Mouse (Mus musculus) neural tube, embryonic 11.5 days (tissue): ENCODE results near the gene Elk3. TPM values are rescaled to one million over a fixed set of nuclear protein-coding genes. Genes with fewer than 3 reads are reported as not detected.

Experiments
- ATAC-seq: fragments of 200-750 bp; cut with Nextera tagmentation; 2 replicates; pipeline ENCODE4 v1.8.0; 2017; ENCODE audit warnings: moderate number of reproducible peaks, mild to moderate bottlenecking, moderate TSS enrichment, moderate library complexity; ENCODE audit not compliant: insufficient read depth, low FRiP score, low TSS enrichment
- DNase-seq: peaks from one replicate; pipeline ENCODE4 v3.0.0-alpha.2; 2015; ENCODE audit warnings: low spot score
- H3K27ac ChIP-seq: fragments of 300-500 bp; sonication (generic); 2 replicates; pipeline ENCODE4 v1.5.1; 2014; ENCODE audit warnings: low read depth, mild to moderate bottlenecking, low read length
- H3K27me3 ChIP-seq: fragments of 300-500 bp; sonication (generic); 2 replicates; pipeline ENCODE4 v1.6.1; 2014; ENCODE audit warnings: mild to moderate bottlenecking, low read length, mixed read lengths; ENCODE audit not compliant: control insufficient read depth, insufficient read depth
- H3K36me3 ChIP-seq: fragments of 300-500 bp; sonication (generic); 2 replicates; pipeline ENCODE4 v1.6.1; 2014; ENCODE audit warnings: mild to moderate bottlenecking, low read length, moderate library complexity, mixed read lengths; ENCODE audit not compliant: control insufficient read depth, insufficient read depth
- H3K4me1 ChIP-seq: fragments of 300-500 bp; sonication (generic); 2 replicates; pipeline ENCODE4 v1.6.1; 2014; ENCODE audit warnings: low read length, mixed read lengths; ENCODE audit not compliant: control insufficient read depth, insufficient read depth
- H3K4me2 ChIP-seq: fragments of 300-500 bp; sonication (generic); 2 replicates; pipeline ENCODE4 v1.6.1; 2014; ENCODE audit warnings: low read depth, mild to moderate bottlenecking, moderate library complexity
- H3K4me3 ChIP-seq: fragments of 300-500 bp; sonication (generic); 2 replicates; pipeline ENCODE4 v1.5.1; 2014; ENCODE audit warnings: low read depth, low read length
- H3K9ac ChIP-seq: fragments of 300-500 bp; sonication (generic); 2 replicates; pipeline ENCODE4 v1.6.1; 2014; ENCODE audit warnings: mild to moderate bottlenecking, low read length
- H3K9me3 ChIP-seq: fragments of 300-500 bp; sonication (generic); 2 replicates; pipeline ENCODE4 v1.6.1; 2016; ENCODE audit warnings: low read length; ENCODE audit not compliant: control insufficient read depth
- WGBS: fragments of 180-500 bp; shearing (Covaris S2); extraction: QIAGEN DNeasy Blood & Tissue Kit; methylation state at CpG from one replicate; pipeline ENCODE4 v1.1.7; 2014; 5-methylcytosine and 5-hydroxymethylcytosine counted together
- polyA plus RNA-seq: library from polyadenylated mRNA; unstranded; fragments of >200 nt; fragmentation: Nextera tagmentation; extraction: Ambion mirVana; gene quantifications from 2 replicates; pipeline ENCODE4 v1.2.1, GENCODE M21; 2014

Gene Elk3
- polyA plus RNA-seq, 1 experiment from 2014 or later, result 21.9 TPM

GRCm38 (mm10) chr10:93294547-93295219 lies 16.3 kb downstream of the Elk3 start:
- no peak overlapping the region for H3K9ac ChIP-seq
- no peak overlapping the region for H3K4me3 ChIP-seq
- no peak overlapping the region for H3K4me2 ChIP-seq
- no peaks in the 10 kb centered on the region for H3K9me3 ChIP-seq
- ATAC-seq (no peak), DNase-seq (no peak)
- H3K36me3 ChIP-seq, result no peaks in the 10 kb centered on the region
- H3K27ac ChIP-seq, result no peak overlapping the region
- H3K4me1 ChIP-seq, result no peaks in the 10 kb centered on the region; the same call in 1 of the 2 replicates
- WGBS, result 53% methylated on average over 20 of the region's 20 CpGs
- no peaks in the 10 kb centered on the region for H3K27me3 ChIP-seq

DNA sequence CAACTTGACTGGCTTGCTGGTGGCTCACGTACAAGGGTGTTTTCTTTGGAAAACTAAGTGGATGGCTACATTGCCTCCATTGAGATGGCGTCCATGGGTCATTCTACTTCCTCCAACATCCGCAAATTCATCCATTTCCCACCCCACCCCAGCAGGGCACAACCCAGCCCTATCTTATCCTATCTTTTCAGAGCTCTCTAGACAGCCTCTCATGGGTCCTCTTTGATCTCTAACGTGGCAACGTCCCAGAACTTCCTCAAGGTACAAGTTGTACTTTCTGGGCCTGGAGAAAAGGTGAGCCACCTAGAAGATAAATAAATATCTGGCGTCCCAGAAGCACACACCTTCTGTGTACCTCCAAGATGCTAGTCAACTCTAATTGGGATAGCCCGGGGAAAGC lies 17.3 kb downstream of the Elk3 start:
- Histone ChIP-seq H3K4me1 (no peaks in the 10 kb centered on the region; the same call in 1 of the 2 replicates), H3K9ac (no peak overlapping the region), H3K4me2 (no peak overlapping the region), H3K9me3 (no peaks in the 10 kb centered on the region), H3K36me3 (no peaks in the 10 kb centered on the region), H3K4me3 (no peak overlapping the region), H3K27ac (no peak overlapping the region), H3K27me3 (no peaks in the 10 kb centered on the region)
- WGBS, result 81% methylated on average over 7 of the region's 7 CpGs
- ATAC-seq (no peak), DNase-seq (no peak)

DNA sequence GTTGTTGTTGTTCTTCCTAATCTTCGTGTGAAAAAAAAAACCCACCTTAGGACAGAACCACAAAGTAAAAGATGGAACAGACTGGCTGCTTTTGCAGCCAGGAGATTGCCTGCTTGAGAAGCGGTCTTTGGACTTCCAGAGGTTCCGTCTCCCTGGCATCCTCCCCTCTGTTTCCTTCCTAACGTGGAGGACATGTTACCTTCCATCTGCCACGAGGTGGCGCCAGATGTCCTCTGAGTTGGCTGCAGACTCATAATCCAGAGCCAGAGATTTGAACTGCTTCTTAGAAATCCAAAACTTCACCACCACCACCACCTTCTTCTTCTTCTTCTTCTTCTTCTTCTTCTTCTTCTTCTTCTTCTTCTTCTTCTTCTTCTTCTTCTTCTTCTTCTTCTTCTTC lies 19.1 kb downstream of the Elk3 start:
- H3K36me3 ChIP-seq, result no peaks in the 10 kb centered on the region
- H3K4me2 ChIP-seq, result no peak overlapping the region
- no peak overlapping the region for H3K9ac ChIP-seq
- ATAC-seq (peak; percentile 61), DNase-seq (peak; percentile 82)
- H3K27ac ChIP-seq, result no peak overlapping the region
- no peaks in the 10 kb centered on the region for H3K9me3 ChIP-seq
- no peaks in the 10 kb centered on the region; the same call in 1 of the 2 replicates for H3K4me1 ChIP-seq
- H3K4me3 ChIP-seq, result no peak overlapping the region
- WGBS, result 7% methylated on average over 6 of the region's 6 CpGs
- H3K27me3 ChIP-seq, result no peaks in the 10 kb centered on the region

DNA sequence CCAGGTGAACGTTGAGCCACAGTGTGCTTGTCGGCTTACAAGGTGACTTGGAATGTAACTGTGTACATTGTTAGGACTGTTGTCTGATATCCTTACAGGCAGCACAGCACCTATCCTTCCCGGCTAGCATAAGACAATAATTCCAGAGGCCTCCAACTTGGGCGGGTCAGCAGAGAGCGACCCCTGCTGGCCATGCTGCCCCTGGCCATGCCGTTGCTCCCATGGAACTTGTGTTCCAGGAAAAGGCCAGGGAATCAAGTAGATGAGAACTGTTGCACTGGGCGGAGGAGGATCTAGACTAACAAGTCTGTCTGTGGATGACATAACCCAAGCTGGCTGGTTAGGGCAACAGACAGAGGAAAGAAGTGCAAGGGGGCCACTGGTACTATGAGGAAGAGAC lies 19.6 kb downstream of the Elk3 start:
- H3K9me3 ChIP-seq, result no peaks in the 10 kb centered on the region
- no peaks in the 10 kb centered on the region for H3K27me3 ChIP-seq
- H3K9ac ChIP-seq, result no peak overlapping the region
- no peaks in the 10 kb centered on the region; the same call in 1 of the 2 replicates for H3K4me1 ChIP-seq
- H3K27ac ChIP-seq, result no peak overlapping the region
- 34% methylated on average over 7 of the region's 7 CpGs for WGBS
- no peaks in the 10 kb centered on the region for H3K36me3 ChIP-seq
- peak; percentile 73 for DNase-seq
- ATAC-seq, result peak; percentile 53; the same call in 1 of the 2 replicates
- no peak overlapping the region for H3K4me3 ChIP-seq
- H3K4me2 ChIP-seq, result no peak overlapping the region

GRCm38 (mm10) chr10:93289404-93289803 lies 21.5 kb downstream of the Elk3 start:
- WGBS, result 47% methylated on average over 6 of the region's 6 CpGs
- DNase-seq (no peak), ATAC-seq (no peak)
- Histone ChIP-seq H3K9ac (no peak overlapping the region), H3K4me1 (no peaks in the 10 kb centered on the region; the same call in 1 of the 2 replicates), H3K27ac (no peak overlapping the region), H3K4me3 (no peak overlapping the region), H3K9me3 (no peaks in the 10 kb centered on the region), H3K4me2 (no peak overlapping the region), H3K27me3 (no peaks in the 10 kb centered on the region), H3K36me3 (peaks cover under 1% of the 10 kb centered on the region; the same call in 1 of the 2 replicates)

- ATAC-seq (no peak), DNase-seq (no peak)
- Histone ChIP-seq H3K27ac (no peak overlapping the region), H3K4me3 (no peak overlapping the region), H3K9me3 (no peaks in the 10 kb centered on the region), H3K9ac (no peak overlapping the region), H3K4me1 (no peaks in the 10 kb centered on the region; the same call in 1 of the 2 replicates), H3K27me3 (no peaks in the 10 kb centered on the region), H3K36me3 (peaks cover 5% of the 10 kb centered on the region), H3K4me2 (no peak overlapping the region)
- 91% methylated on average over 4 of the region's 4 CpGs for WGBS
Observed at GRCm38 (mm10) chr10:93288336-93288735, 22.6 kb downstream of the Elk3 start.

GRCm38 (mm10) chr10:93287551-93288145 lies 23.3 kb downstream of the Elk3 start:
- DNase-seq, result no peak

DNA sequence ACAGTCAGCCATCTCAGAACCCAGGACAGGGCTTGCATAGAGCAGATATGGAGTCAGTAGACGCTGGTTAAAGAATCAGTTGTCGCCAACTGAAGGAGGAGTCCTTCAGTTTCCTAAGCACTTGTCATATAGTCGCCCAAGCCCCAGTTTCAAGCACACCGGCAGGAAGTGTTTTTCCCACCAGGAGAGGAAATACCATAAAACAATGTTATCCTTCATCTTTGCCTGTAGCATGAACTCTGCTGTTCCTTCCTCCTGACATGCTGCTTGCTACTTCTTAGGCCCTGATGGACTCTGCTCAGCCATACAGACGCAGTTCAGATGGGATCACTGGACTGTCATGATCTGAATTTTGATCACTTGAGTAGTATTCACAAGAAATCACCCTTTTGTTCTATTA lies 25.4 kb downstream of the Elk3 start:
- H3K9me3 ChIP-seq, result no peaks in the 10 kb centered on the region
- WGBS, result 84% methylated on average over 5 of the region's 5 CpGs
- H3K4me3 ChIP-seq, result no peak overlapping the region
- H3K9ac ChIP-seq, result no peak overlapping the region
- ATAC-seq, result no peak
- H3K36me3 ChIP-seq, result peaks cover 5% of the 10 kb centered on the region
- H3K4me2 ChIP-seq, result no peak overlapping the region
- H3K27ac ChIP-seq, result no peak overlapping the region
- no peak for DNase-seq
- no peaks in the 10 kb centered on the region for H3K4me1 ChIP-seq
- H3K27me3 ChIP-seq, result no peaks in the 10 kb centered on the region

More at GRCm38 (mm10) chr10:93287551-93288145, 23.3 kb downstream of the Elk3 start:
- no peak overlapping the region for H3K9ac ChIP-seq
- no peak overlapping the region for H3K27ac ChIP-seq
- H3K4me3 ChIP-seq, result no peak overlapping the region
- H3K4me1 ChIP-seq, result no peaks in the 10 kb centered on the region; the same call in 1 of the 2 replicates
- no peak for ATAC-seq
- H3K4me2 ChIP-seq, result no peak overlapping the region
- 90% methylated on average over 8 of the region's 8 CpGs for WGBS
- H3K27me3 ChIP-seq, result no peaks in the 10 kb centered on the region
- H3K9me3 ChIP-seq, result no peaks in the 10 kb centered on the region
- peaks cover 5% of the 10 kb centered on the region for H3K36me3 ChIP-seq

- no peak overlapping the region for H3K4me3 ChIP-seq
- H3K9me3 ChIP-seq, result no peaks in the 10 kb centered on the region
- H3K36me3 ChIP-seq, result peaks cover 5% of the 10 kb centered on the region
- H3K9ac ChIP-seq, result no peak overlapping the region
- no peaks in the 10 kb centered on the region for H3K27me3 ChIP-seq
- no peak overlapping the region for H3K4me2 ChIP-seq
- H3K4me1 ChIP-seq, result no peaks in the 10 kb centered on the region
- 73% methylated on average over 4 of the region's 4 CpGs for WGBS
- no peak overlapping the region for H3K27ac ChIP-seq
- DNase-seq (no peak), ATAC-seq (no peak)
Observed at GRCm38 (mm10) chr10:93283258-93283657, 27.7 kb downstream of the Elk3 start.
